13 mouse cellular contexts compared by ENCODE assay signal in the genomic region with DNA sequence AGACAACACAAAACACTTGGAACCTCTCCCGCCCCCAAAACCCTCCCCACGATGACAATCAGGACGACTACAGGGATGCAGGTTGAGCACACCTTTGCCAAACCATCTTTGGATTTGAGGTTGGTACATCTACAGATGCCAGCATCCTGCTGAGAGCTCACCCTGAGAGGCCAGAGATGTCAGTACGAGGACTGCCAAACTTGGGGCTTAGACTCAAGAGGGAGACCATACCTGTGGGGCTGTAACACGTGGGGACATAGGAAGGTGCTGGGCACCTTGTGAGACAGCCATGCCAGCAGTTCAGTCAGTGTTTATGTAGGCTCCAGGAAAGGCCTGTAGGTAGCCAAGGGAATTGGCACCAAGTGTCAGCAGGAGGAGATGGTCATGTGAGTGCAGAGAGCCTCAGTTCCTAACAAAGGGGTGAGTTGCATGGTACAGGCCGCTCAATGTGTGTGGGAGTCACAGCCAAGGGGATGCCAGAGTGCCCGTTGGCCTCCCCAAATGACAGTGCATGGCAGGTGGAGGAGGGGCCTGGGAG. TPM values are rescaled to one million over a fixed set of nuclear protein-coding genes. Genes with fewer than 3 reads are reported as not detected.
"Had no signal": no experiment of that assay in that cellular context is flagged by ENCODE, and none has a peak within 500 bp of the region (broad histone marks: within the 10 kb centered on the region; RNA-seq: fewer than 3 reads in every experiment).

No protein-coding gene starts in this region.

- DNase-seq: kidney, postnatal 14 days; kidney, postnatal 4 days; layer of hippocampus, adult 9-11 months; liver, embryonic 13.5 days; lung, embryonic 14.5 days; right cerebral cortex, adult 18-20 months; right cerebral cortex, postnatal 14 days; right cerebral cortex, postnatal 4 days; thymus, adult 2 months; thymus, postnatal 14 days; thymus, postnatal 4 days had no signal

RNA-seq across cellular contexts. Expression of a gene that starts 3.6 kb away (rescaled TPM):
- total RNA-seq: megakaryocyte, adult 5-6 weeks had no signal

RNA-seq across cellular contexts. Expression of a gene that starts 23.4 kb away (rescaled TPM):
- total RNA-seq: liver, adult 2 months; megakaryocyte, adult 5-6 weeks had no signal
